Mouse (Mus musculus) embryonic fibroblast, embryonic 13.5 days (primary cell): ENCODE measurements around the gene Foxp1. TPM values are rescaled to one million over a fixed set of nuclear protein-coding genes. Genes with fewer than 3 reads are reported as not detected.
A peak's percentile ranks its signal among the peaks of the same experiment; 100 is the strongest.

Source experiments
- H3K27ac ChIP-seq: 2 replicates; pipeline ENCODE4 v1.5.1; 2012; ENCODE audit warnings: low read length, control low read depth, inconsistent platforms; ENCODE audit not compliant: insufficient read depth
- H3K4me1 ChIP-seq: 2 replicates; pipeline ENCODE4 v1.6.1; 2011; ENCODE audit warnings: low read length; ENCODE audit not compliant: control insufficient read depth, insufficient read depth
- H3K4me3 ChIP-seq: 2 replicates; pipeline ENCODE4 v1.5.1; 2011; ENCODE audit warnings: mild to moderate bottlenecking, control low read depth, low read length; ENCODE audit not compliant: insufficient read depth
- CTCF ChIP-seq: IDR thresholded peaks from 2 replicates; pipeline ENCODE4 v1.5.1; 2011; ENCODE audit warnings: mild to moderate bottlenecking, control low read depth, low read length, moderate library complexity, borderline replicate concordance; ENCODE audit not compliant: insufficient read depth
- POLR2A ChIP-seq: IDR thresholded peaks from 2 replicates; pipeline ENCODE4 v1.6.1; 2011; ENCODE audit warnings: low read depth, mild to moderate bottlenecking, control low read depth, low read length, moderate library complexity
- polyA plus RNA-seq: library from polyadenylated mRNA; stranded (reverse); fragments of >200 nt; gene quantifications from 2 replicates; pipeline ENCODE4 v1.2.4, GENCODE M21; 2011; ENCODE audit warnings: low read depth; ENCODE audit not compliant: missing spikeins, insufficient read length

Foxp1 gene
- polyA plus RNA-seq, 1 experiment: 137 TPM

- H3K4me1 ChIP-seq: peaks cover 6% of the 10 kb centered on the region; the same call in 1 of the 2 replicates
- TF ChIP-seq CTCF (no peak), POLR2A (peak; percentile 37; the same call in 1 of the 2 replicates)
- peak overlapping the region; percentile 96 for H3K27ac ChIP-seq
- H3K4me3 ChIP-seq: 0 out of 2 replicates have a peak overlapping the region, but pooled peaks have one; percentile 17
Measured at GRCm38 (mm10) chr6:99159452-99160347, 362.8 kb downstream of the Foxp1 start.

GRCm38 (mm10) chr6:99153682-99154081 is 368.8 kb downstream of the Foxp1 start:
- no peak overlapping the region for H3K4me3 ChIP-seq
- H3K27ac ChIP-seq: no peak overlapping the region
- TF ChIP-seq CTCF (no peak), POLR2A (no peak)
- no peaks in the 10 kb centered on the region for H3K4me1 ChIP-seq

- TF ChIP-seq POLR2A (no peak), CTCF (no peak)
- no peak overlapping the region for H3K27ac ChIP-seq
- H3K4me3 ChIP-seq: no peak overlapping the region
- H3K4me1 ChIP-seq: peaks cover 5% of the 10 kb centered on the region; the same call in 1 of the 2 replicates
Measured at GRCm38 (mm10) chr6:99146400-99146905, 376.1 kb downstream of the Foxp1 start.

GRCm38 (mm10) chr6:99145033-99145432 is 377.5 kb downstream of the Foxp1 start:
- Histone ChIP-seq H3K27ac (no peak overlapping the region), H3K4me3 (no peak overlapping the region), H3K4me1 (peaks cover 5% of the 10 kb centered on the region; the same call in 1 of the 2 replicates)
- TF ChIP-seq POLR2A (no peak), CTCF (no peak)

- no peak for TF ChIP-seq CTCF
- TF ChIP-seq POLR2A: no peak
- Histone ChIP-seq H3K4me1 (peaks cover 5% of the 10 kb centered on the region; the same call in 1 of the 2 replicates), H3K4me3 (no peak overlapping the region), H3K27ac (no peak overlapping the region)
Measured at GRCm38 (mm10) chr6:99143756-99144036, 378.8 kb downstream of the Foxp1 start.

- peak overlapping the region; percentile 42; the same call in 1 of the 2 replicates for H3K27ac ChIP-seq
- peaks cover 5% of the 10 kb centered on the region; the same call in 1 of the 2 replicates for H3K4me1 ChIP-seq
- no peak overlapping the region for H3K4me3 ChIP-seq
- TF ChIP-seq CTCF (no peak), POLR2A (no peak)
Measured at GRCm38 (mm10) chr6:99142900-99143755, 379.4 kb downstream of the Foxp1 start.

GRCm38 (mm10) chr6:99138041-99138440 is 384.5 kb downstream of the Foxp1 start:
- Histone ChIP-seq H3K27ac (no peak overlapping the region), H3K4me1 (peaks cover 5% of the 10 kb centered on the region), H3K4me3 (no peak overlapping the region)
- TF ChIP-seq CTCF (no peak), POLR2A (no peak)

- H3K4me1 ChIP-seq: peaks cover 5% of the 10 kb centered on the region
- TF ChIP-seq CTCF: no peak
- TF ChIP-seq POLR2A: no peak
- H3K27ac ChIP-seq: no peak overlapping the region
- no peak overlapping the region for H3K4me3 ChIP-seq
Measured at GRCm38 (mm10) chr6:99137071-99137470, 385.4 kb downstream of the Foxp1 start.

GRCm38 (mm10) chr6:99135938-99136729 is 386.4 kb downstream of the Foxp1 start:
- Histone ChIP-seq H3K4me3 (no peak overlapping the region), H3K27ac (peak overlapping the region; percentile 67), H3K4me1 (peaks cover 10% of the 10 kb centered on the region)
- no peak for TF ChIP-seq POLR2A

- H3K27ac ChIP-seq: peak overlapping the region; percentile 81
- TF ChIP-seq CTCF: no peak
- no peak for TF ChIP-seq POLR2A
- peaks cover 10% of the 10 kb centered on the region for H3K4me1 ChIP-seq
- H3K4me3 ChIP-seq: no peak overlapping the region
Measured at GRCm38 (mm10) chr6:99131815-99132214, 390.7 kb downstream of the Foxp1 start.
